11 mouse cellular contexts compared by ENCODE assay signal in genomic region chr14:33650721-33651120, GRCm38 (mm10).
DNase-seq lines count a peak whose midpoint lies in the region; ATAC-seq and TF ChIP-seq lines count a peak whose summit lies in the region.
"Had no signal": no experiment of that assay in that cellular context is flagged by ENCODE, and none has a peak within 500 bp of the region (broad histone marks: within the 10 kb centered on the region; RNA-seq: fewer than 3 reads in every experiment).

No protein-coding gene starts in this region.

- no peaks in the 10 kb centered on the region for H3K27me3 ChIP-seq in kidney, embryonic 15.5 days
- no peaks in the 10 kb centered on the region for H3K27me3 ChIP-seq in E14TG2a.4 (ENCODE audit: insufficient read depth, low read length)
- H3K27me3 ChIP-seq: forebrain, embryonic 13.5 days had no signal

- ATAC-seq in kidney, embryonic 15.5 days (replicated peaks; ENCODE audit: low FRiP score) = no peak
- ATAC-seq in granulocyte monocyte progenitor cell, adult 5-6 weeks (replicated peaks; ENCODE audit: poor library complexity, severe bottlenecking) = no peak
- ATAC-seq: forebrain, embryonic 13.5 days; intestine, embryonic 16.5 days had no signal

- 90% methylated on average over 9 of the region's 9 CpGs for WGBS in kidney, embryonic 15.5 days

- DNase-seq in kidney, adult 18-20 months = peak; percentile 19
- DNase-seq in A20 (ENCODE audit: low read depth, low spot score) = peak; percentile 34
- peak; percentile 29 to 74 for DNase-seq in kidney, postnatal 36 days
- no peak for DNase-seq in cerebellum, adult 11 months
- DNase-seq: embryo, embryonic 11 days; liver had no signal

- H3K9me3 ChIP-seq in kidney, embryonic 15.5 days (replicated peaks) = no peaks in the 10 kb centered on the region
- peaks cover 3% of the 10 kb centered on the region; the same call in 1 of the 2 replicates for H3K9me3 ChIP-seq in E14TG2a.4 (ENCODE audit: low read length)
- H3K9me3 ChIP-seq: forebrain, embryonic 13.5 days had no signal

- no peaks in the 10 kb centered on the region for H3K36me3 ChIP-seq in kidney, embryonic 15.5 days
- no peaks in the 10 kb centered on the region for H3K36me3 ChIP-seq in E14TG2a.4 (ENCODE audit: insufficient read depth, low read length)

- no peak overlapping the region for H3K4me3 ChIP-seq in kidney, embryonic 15.5 days (replicated peaks)
- no peak overlapping the region for H3K4me3 ChIP-seq in E14TG2a.4 (replicated peaks; ENCODE audit: low read length)
- H3K4me3 ChIP-seq: forebrain, embryonic 13.5 days had no signal

- peak; percentile 33 for TF ChIP-seq CTCF in E14TG2a.4 (conservative IDR thresholded peaks at IDR 0.05; ENCODE audit: low read length)

- no peak overlapping the region for H3K27ac ChIP-seq in kidney, embryonic 15.5 days
- H3K27ac ChIP-seq: forebrain, embryonic 13.5 days had no signal

- 0 out of 2 replicates have a peak, but pooled peaks cover 4% of the 10 kb centered on the region for H3K4me1 ChIP-seq in kidney, embryonic 15.5 days
- H3K4me1 ChIP-seq in E14TG2a.4 (replicated peaks; ENCODE audit: low read depth, low read length) = no peaks in the 10 kb centered on the region
- H3K4me1 ChIP-seq: forebrain, embryonic 13.5 days had no signal

- no peak overlapping the region for H3K4me2 ChIP-seq in kidney, embryonic 15.5 days
- H3K4me2 ChIP-seq: forebrain, embryonic 13.5 days had no signal

- H3K9ac ChIP-seq in kidney, embryonic 15.5 days = no peak overlapping the region
- H3K9ac ChIP-seq: forebrain, embryonic 13.5 days had no signal
